Mouse (Mus musculus) G1E (cell line): ENCODE results near the gene Gabbr2.

Experiments used
- CTCF ChIP-seq: IDR thresholded peaks from 2 replicates; pipeline ENCODE4 v1.5.1; 2012; ENCODE audit warnings: low read depth, low read length, inconsistent platforms, mixed read lengths
- GATA1 ChIP-seq: IDR thresholded peaks from 2 replicates; pipeline ENCODE4 v1.6.1; 2012; ENCODE audit warnings: borderline replicate concordance, low read length, inconsistent platforms, mixed read lengths
- GATA2 ChIP-seq: IDR thresholded peaks from 2 replicates; pipeline ENCODE4 v1.6.1; 2012; ENCODE audit warnings: low read depth, low read length, inconsistent platforms, borderline replicate concordance
- POLR2AphosphoS5 ChIP-seq: IDR thresholded peaks from 2 replicates; pipeline ENCODE4 v1.6.1; 2012; ENCODE audit warnings: low read depth, low read length, inconsistent platforms; ENCODE audit not compliant: insufficient replicate concordance

GRCm38 (mm10) chr4:46628873-46629272 lies 362.8 kb downstream of the Gabbr2 start:
- TF ChIP-seq CTCF: no peak
- TF ChIP-seq GATA2: no peak
- no peak for TF ChIP-seq POLR2AphosphoS5
- no peak for TF ChIP-seq GATA1
